Mouse (Mus musculus): ENCODE data around the gene Lhx8. TPM values are rescaled to one million over a fixed set of nuclear protein-coding genes. Genes with fewer than 3 reads are reported as not detected.

Gene Lhx8
- polyA plus RNA-seq, 1 experiment = 0.14 TPM

DNA sequence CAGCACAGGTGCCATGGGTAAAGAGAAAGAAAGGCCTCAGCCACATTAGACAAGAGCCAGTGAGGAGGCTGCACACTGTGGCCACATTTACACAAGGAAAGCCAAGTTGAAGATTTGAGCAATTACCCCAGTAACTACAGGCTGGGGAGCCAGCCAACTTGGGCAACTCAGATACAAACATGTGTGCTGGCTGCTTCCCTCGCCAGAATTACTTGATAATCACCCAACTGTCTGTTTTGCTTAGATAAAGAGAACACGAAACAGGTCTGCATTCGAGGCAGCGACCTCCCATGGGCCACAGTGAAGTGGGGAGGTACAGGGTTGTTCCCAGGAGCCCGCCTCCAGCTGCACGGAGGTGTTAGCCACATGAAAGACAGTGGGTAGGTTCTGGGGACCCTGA, 33.0 kb downstream of the Lhx8 start:
- TF ChIP-seq POLR2A (IDR thresholded peaks at IDR 0.05; ENCODE audit: borderline replicate concordance, extremely low read depth, low read depth, low read length) = no peak
- no peak for TF ChIP-seq CTCF (IDR thresholded peaks at IDR 0.05; ENCODE audit: insufficient read depth, low read length)
- 34% methylated on average over 6 of the region's 6 CpGs for WGBS
- DNase-seq = no peak

DNA sequence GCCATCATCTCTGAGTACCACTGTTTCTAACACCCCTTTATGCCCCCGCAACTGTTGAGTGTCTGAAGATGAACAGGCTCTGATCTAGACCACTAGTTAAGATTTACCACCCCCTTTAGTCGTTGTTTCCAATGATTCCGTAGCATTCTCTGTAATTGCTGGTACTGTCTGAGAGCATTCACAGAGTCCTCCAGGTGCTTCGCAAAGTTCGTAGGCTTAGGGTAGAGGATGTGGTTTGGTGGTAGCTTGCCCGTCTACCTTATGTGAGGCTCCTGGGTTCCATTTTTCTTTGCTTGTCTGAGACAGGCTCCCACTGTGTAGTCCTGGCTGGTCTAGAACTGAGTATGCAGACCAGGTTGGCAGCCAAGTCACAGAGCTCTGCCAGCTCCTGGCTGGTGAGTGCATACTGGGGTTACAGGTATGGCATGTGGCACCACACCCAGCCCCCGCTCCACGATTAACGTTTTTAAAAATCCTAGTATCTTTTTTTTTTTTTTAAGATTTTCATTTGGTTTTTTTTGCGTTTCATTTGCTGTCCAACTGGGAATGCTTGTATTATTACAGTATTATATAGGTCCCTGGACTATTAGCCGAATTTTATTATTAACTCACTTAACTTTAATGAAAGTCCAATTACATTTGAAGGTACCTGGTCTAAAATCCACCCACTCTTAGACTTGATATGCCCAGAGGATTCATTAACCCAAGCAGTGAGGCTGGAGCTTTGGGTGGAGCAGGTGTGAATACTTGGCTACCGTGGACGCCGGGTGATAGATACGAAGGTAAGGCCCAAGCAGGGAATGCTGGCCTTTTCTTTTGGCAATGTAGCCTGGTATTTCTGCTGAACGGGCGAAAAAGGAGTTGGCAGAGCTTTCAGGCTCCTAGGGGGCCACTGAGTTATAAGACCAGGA, 35.3 kb downstream of the Lhx8 start:
- H3K4me3 ChIP-seq (replicated peaks; ENCODE audit: extremely low read depth, low read depth, low read length) = no peak overlapping the region
- TF ChIP-seq CTCF (IDR thresholded peaks at IDR 0.05; ENCODE audit: insufficient read depth, low read length) (no peak), POLR2A (IDR thresholded peaks at IDR 0.05; ENCODE audit: borderline replicate concordance, extremely low read depth, low read depth, low read length) (no peak)
- no peaks in the 10 kb centered on the region for H3K4me1 ChIP-seq (ENCODE audit: control insufficient read depth, insufficient read depth, low read length)
- DNase-seq = no peak
- WGBS = 88% methylated on average over 17 of the region's 17 CpGs

More for the DNA sequence above, 33.0 kb downstream of the Lhx8 start:
- Histone ChIP-seq H3K4me3 (replicated peaks; ENCODE audit: extremely low read depth, low read depth, low read length) (no peak overlapping the region), H3K4me1 (ENCODE audit: control insufficient read depth, insufficient read depth, low read length) (no peaks in the 10 kb centered on the region)

DNA sequence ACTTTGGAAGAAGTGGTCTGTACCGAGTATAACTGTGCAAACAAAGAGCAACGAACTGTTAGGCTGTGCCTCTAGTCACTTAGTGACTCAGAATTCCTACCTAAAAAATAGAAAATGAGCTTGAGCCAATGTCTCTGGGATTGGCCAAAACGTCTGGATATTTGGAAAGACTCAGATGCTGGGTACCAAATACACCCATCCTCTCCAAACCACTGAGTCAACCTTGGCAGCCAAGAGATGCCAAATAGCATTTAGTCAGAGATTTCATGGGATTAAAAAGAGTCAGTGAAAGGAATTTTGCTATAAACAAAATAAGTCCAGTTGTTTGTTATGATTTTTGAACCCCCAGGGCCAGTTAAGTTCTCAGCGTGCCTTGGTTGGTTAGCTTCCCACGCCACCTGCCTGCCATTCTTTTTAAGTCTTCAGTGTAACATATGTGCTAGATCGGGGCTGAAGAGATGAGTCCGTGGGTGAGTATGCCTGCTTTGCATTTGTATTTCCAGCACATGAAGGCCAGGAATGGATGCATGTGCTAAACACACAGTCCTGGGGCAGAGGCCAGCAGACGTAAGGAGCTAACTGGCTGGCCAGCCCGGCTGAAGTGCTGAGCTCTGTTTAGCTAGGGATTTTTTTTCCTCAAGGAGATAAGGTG, 36.5 kb downstream of the Lhx8 start:
- Histone ChIP-seq H3K4me1 (ENCODE audit: control insufficient read depth, insufficient read depth, low read length) (no peaks in the 10 kb centered on the region), H3K4me3 (replicated peaks; ENCODE audit: extremely low read depth, low read depth, low read length) (no peak overlapping the region)
- DNase-seq = no peak
- 51% methylated on average over 9 of the region's 9 CpGs for WGBS
- TF ChIP-seq POLR2A (IDR thresholded peaks at IDR 0.05; ENCODE audit: borderline replicate concordance, extremely low read depth, low read depth, low read length) (no peak), CTCF (IDR thresholded peaks at IDR 0.05; ENCODE audit: insufficient read depth, low read length) (no peak)

GRCm38 (mm10) chr3:154292126-154292525, 38.3 kb downstream of the Lhx8 start:
- Histone ChIP-seq H3K4me1 (ENCODE audit: control insufficient read depth, insufficient read depth, low read length) (no peaks in the 10 kb centered on the region), H3K4me3 (replicated peaks; ENCODE audit: extremely low read depth, low read depth, low read length) (no peak overlapping the region)
- WGBS = 69% methylated on average over 5 of the region's 5 CpGs
- DNase-seq = no peak
- TF ChIP-seq POLR2A (IDR thresholded peaks at IDR 0.05; ENCODE audit: borderline replicate concordance, extremely low read depth, low read depth, low read length) = no peak
- TF ChIP-seq CTCF (IDR thresholded peaks at IDR 0.05; ENCODE audit: insufficient read depth, low read length) = no peak

GRCm38 (mm10) chr3:154290351-154290750, 40.1 kb downstream of the Lhx8 start:
- DNase-seq = no peak

GRCm38 (mm10) chr3:154288429-154289069, 41.9 kb downstream of the Lhx8 start:
- 73% methylated on average over 4 of the region's 4 CpGs for WGBS
- DNase-seq = no peak
- Histone ChIP-seq H3K4me3 (replicated peaks; ENCODE audit: extremely low read depth, low read depth, low read length) (no peak overlapping the region), H3K4me1 (ENCODE audit: control insufficient read depth, insufficient read depth, low read length) (no peaks in the 10 kb centered on the region)
- no peak for TF ChIP-seq POLR2A (IDR thresholded peaks at IDR 0.05; ENCODE audit: borderline replicate concordance, extremely low read depth, low read depth, low read length)
- no peak for TF ChIP-seq CTCF (IDR thresholded peaks at IDR 0.05; ENCODE audit: insufficient read depth, low read length)

More at GRCm38 (mm10) chr3:154290351-154290750, 40.1 kb downstream of the Lhx8 start:
- Histone ChIP-seq H3K4me1 (ENCODE audit: control insufficient read depth, insufficient read depth, low read length) (no peaks in the 10 kb centered on the region), H3K4me3 (replicated peaks; ENCODE audit: extremely low read depth, low read depth, low read length) (no peak overlapping the region)
- WGBS = 24% methylated on average over 2 of the region's 2 CpGs
- TF ChIP-seq CTCF (IDR thresholded peaks at IDR 0.05; ENCODE audit: insufficient read depth, low read length) (no peak), POLR2A (IDR thresholded peaks at IDR 0.05; ENCODE audit: borderline replicate concordance, extremely low read depth, low read depth, low read length) (no peak)

DNA sequence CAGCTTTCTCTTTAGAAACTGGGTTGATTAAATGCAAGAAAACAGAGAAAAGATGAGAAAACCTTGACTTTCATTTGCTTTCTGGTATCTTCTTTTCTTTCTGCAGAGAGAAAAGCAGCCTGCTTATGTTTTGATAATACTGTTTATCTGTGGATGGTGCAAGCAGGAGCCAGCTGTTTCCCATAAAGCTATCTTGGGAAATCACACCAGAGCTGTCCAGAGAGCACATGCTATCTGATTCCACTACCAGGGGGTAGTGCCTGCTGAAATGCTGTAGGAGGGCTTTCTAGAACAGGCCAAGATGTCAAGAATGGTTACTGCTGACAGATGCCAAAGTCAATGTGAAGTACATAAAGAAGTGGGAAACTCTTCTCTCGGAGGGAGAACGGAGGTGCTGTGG, 43.2 kb downstream of the Lhx8 start:
- H3K4me3 ChIP-seq (replicated peaks; ENCODE audit: extremely low read depth, low read depth, low read length) = no peak overlapping the region
- WGBS = 66% methylated on average over 2 of the region's 2 CpGs
- no peak for DNase-seq
- TF ChIP-seq POLR2A (IDR thresholded peaks at IDR 0.05; ENCODE audit: borderline replicate concordance, extremely low read depth, low read depth, low read length) (no peak), CTCF (IDR thresholded peaks at IDR 0.05; ENCODE audit: insufficient read depth, low read length) (no peak)
- no peaks in the 10 kb centered on the region for H3K4me1 ChIP-seq (ENCODE audit: control insufficient read depth, insufficient read depth, low read length)

GRCm38 (mm10) chr3:154285351-154285750, 45.1 kb downstream of the Lhx8 start:
- DNase-seq = no peak
- Histone ChIP-seq H3K4me3 (replicated peaks; ENCODE audit: extremely low read depth, low read depth, low read length) (no peak overlapping the region), H3K4me1 (ENCODE audit: control insufficient read depth, insufficient read depth, low read length) (no peaks in the 10 kb centered on the region)
- TF ChIP-seq POLR2A (IDR thresholded peaks at IDR 0.05; ENCODE audit: borderline replicate concordance, extremely low read depth, low read depth, low read length) = no peak
- no peak for TF ChIP-seq CTCF (IDR thresholded peaks at IDR 0.05; ENCODE audit: insufficient read depth, low read length)
- WGBS = 60% methylated on average over 4 of the region's 4 CpGs

- DNase-seq = no peak
- Histone ChIP-seq H3K4me1 (ENCODE audit: control insufficient read depth, insufficient read depth, low read length) (no peaks in the 10 kb centered on the region), H3K4me3 (replicated peaks; ENCODE audit: extremely low read depth, low read depth, low read length) (no peak overlapping the region)
- 42% methylated on average over 3 of the region's 3 CpGs for WGBS
- TF ChIP-seq CTCF (IDR thresholded peaks at IDR 0.05; ENCODE audit: insufficient read depth, low read length) (no peak), POLR2A (IDR thresholded peaks at IDR 0.05; ENCODE audit: borderline replicate concordance, extremely low read depth, low read depth, low read length) (no peak)
These were observed 46.2 kb downstream of the Lhx8 start for GRCm38 (mm10) chr3:154284260-154284659.

Data from lung, adult 2 months (tissue).